Mouse (Mus musculus) small intestine, adult 2 months (tissue): ENCODE measurements at regions not wholly inside any gene's neighbourhood (a gene's known extent, or its start where the extent isn't known, plus 50 kb on each side); places are given as distances from the start of the nearest gene placed in this dataset.

Experiments used
- H3K27ac ChIP-seq: fragments of 200-500 bp; 2 replicates; pipeline ENCODE4 v1.5.1; 2012; ENCODE audit warnings: low read depth, low read length, control low read depth, inconsistent platforms; ENCODE audit not compliant: insufficient read depth
- H3K27me3 ChIP-seq: fragments of 200-500 bp; 2 replicates; pipeline ENCODE4 v1.6.1; 2012; ENCODE audit warnings: mild to moderate bottlenecking, moderate library complexity, low read length, inconsistent platforms; ENCODE audit not compliant: control insufficient read depth, insufficient read depth
- H3K36me3 ChIP-seq: fragments of 200-500 bp; 2 replicates; pipeline ENCODE4 v1.6.1; 2012; ENCODE audit warnings: mild to moderate bottlenecking, low read length, control low read depth, inconsistent platforms; ENCODE audit not compliant: control insufficient read depth, insufficient read depth
- H3K4me1 ChIP-seq: fragments of 200-500 bp; 2 replicates; pipeline ENCODE4 v1.6.1; 2012; ENCODE audit warnings: low read length, inconsistent platforms, mixed read lengths; ENCODE audit not compliant: control insufficient read depth, insufficient read depth, insufficient read length
- H3K4me3 ChIP-seq: fragments of 200-500 bp; 2 replicates; pipeline ENCODE4 v1.5.1; 2012; ENCODE audit warnings: low read depth, mild to moderate bottlenecking, control low read depth, inconsistent platforms, low read length, moderate library complexity
- CTCF ChIP-seq: fragments of 200-500 bp; IDR thresholded peaks from 2 replicates; pipeline ENCODE4 v1.5.1; 2012; ENCODE audit warnings: low read depth, mild to moderate bottlenecking, control low read depth, inconsistent platforms, low read length, moderate library complexity, mixed read lengths; ENCODE audit not compliant: insufficient replicate concordance, insufficient read length; ENCODE audit errors: extremely low read depth
- POLR2A ChIP-seq: fragments of 200-500 bp; IDR thresholded peaks from 2 replicates; pipeline ENCODE4 v1.6.1; 2012; ENCODE audit warnings: low read depth, mild to moderate bottlenecking, control low read depth, inconsistent platforms, low read length, moderate library complexity
- WGBS: fragments of 180-500 bp; shearing (Covaris S2); methylation state at CpG from one replicate; pipeline ENCODE4 v1.1.7; 2018; 5-methylcytosine and 5-hydroxymethylcytosine counted together

DNA sequence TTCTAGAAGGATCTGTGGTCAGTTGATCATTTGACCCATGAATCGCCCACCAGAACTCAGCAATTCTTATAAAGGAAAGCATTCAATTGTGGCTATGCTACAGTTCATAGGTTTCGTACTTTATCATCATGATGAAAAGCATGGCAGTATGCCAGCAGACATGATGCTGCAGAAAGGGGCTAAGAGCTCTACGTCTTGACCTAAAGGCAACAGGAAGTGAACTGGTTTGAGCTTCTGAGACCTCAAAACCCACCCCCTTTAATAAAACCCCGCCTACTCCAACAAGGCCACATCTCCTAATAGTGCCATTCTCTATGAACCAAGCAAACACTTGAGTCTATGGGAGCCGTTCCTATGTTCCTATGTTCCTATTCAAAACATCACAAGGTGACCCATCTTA, 96.6 kb upstream of the Ercc4 start:
- 78% methylated on average over 5 of the region's 5 CpGs for WGBS
- no peak for TF ChIP-seq CTCF
- TF ChIP-seq POLR2A, result no peak
- no peaks in the 10 kb centered on the region for H3K36me3 ChIP-seq
- no peak overlapping the region for H3K4me3 ChIP-seq
- no peaks in the 10 kb centered on the region for H3K4me1 ChIP-seq
- H3K27me3 ChIP-seq, result no peaks in the 10 kb centered on the region
- H3K27ac ChIP-seq, result no peak overlapping the region

DNA sequence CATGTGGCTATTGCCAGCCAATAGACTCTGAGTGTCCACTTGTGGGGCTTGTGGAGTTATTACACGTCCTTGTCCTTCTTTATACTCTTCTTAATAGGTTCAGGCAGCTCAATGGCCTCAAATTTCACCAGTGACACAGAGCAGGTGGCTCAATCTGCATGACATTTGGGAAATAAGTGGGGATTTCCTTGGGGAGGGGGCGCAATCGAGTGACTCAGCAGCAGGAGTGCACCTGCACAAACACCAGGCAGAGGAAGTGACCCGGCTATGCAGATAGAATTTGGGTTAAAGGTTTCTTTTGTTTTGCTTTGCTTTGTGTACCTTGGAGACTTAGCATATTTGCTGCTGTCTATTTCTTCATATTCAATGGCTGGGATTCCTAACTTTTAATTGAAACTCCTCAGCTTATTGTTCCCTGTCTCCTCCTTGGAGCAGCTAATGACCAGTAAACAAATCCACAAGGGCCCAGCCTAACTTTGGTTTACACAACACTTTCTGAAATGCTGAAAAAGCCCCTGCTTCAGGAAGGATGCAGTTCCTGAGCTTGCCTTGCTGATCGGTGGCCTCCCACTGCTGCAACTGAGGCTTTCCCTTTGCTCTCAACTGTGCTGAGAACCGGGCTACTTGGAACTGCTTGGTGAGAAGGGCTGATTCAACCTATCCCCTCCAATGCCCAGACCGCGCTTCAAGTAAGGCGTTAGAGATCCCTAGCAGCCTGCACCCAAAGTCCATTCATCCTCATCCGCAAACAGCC, 95.4 kb upstream of the Ercc4 start:
- H3K4me3 ChIP-seq, result no peak overlapping the region
- TF ChIP-seq POLR2A (no peak), CTCF (no peak)
- H3K27me3 ChIP-seq, result no peaks in the 10 kb centered on the region
- no peak overlapping the region for H3K27ac ChIP-seq
- 40% methylated on average over 10 of the region's 10 CpGs for WGBS
- H3K4me1 ChIP-seq, result no peaks in the 10 kb centered on the region
- no peaks in the 10 kb centered on the region for H3K36me3 ChIP-seq

DNA sequence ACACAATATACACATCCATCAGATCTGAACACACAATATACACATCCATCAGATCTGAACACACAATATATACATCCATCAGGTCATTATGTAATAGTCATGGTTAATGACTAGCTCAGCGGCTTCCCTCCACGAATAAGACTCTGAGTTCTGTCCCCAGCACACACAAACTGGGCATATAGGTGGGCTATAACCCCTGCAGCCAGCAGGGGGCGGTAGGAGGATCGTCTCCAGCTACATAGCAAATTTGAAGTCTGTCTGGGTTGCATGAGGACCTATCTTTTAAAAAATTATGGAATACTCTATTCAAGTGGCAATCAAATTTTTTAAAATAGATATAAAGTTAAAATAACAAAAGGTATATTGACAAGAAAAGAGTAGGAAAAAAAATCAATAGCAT, 86.6 kb upstream of the Ercc4 start:
- Histone ChIP-seq H3K4me3 (no peak overlapping the region), H3K4me1 (no peaks in the 10 kb centered on the region), H3K27ac (no peak overlapping the region), H3K27me3 (no peaks in the 10 kb centered on the region), H3K36me3 (no peaks in the 10 kb centered on the region)
- 29% methylated on average over 4 of the region's 4 CpGs for WGBS
- TF ChIP-seq CTCF (peak; percentile 66; the same call in 1 of the 2 replicates), POLR2A (no peak)

DNA sequence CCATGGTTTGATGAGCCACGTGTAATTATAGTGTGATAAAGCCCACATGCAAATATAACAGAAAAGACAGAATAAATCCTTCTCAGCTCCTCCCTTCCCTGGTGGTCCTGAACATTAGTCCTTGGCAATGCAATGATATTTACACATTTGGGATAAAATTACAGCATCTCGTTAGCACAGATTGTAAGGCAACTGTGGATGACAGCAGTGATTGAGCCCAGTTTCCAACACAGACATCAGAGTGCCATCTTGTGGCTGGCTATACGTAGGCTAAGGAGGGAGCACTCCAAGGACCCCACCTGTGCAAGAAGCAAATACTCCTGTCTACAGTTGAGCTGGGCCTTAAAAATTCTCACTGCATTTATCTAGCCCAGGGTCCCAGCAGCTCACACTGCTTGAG, 84.1 kb upstream of the Ercc4 start:
- WGBS, result 34% methylated on average over 3 of the region's 3 CpGs
- no peaks in the 10 kb centered on the region for H3K36me3 ChIP-seq

DNA sequence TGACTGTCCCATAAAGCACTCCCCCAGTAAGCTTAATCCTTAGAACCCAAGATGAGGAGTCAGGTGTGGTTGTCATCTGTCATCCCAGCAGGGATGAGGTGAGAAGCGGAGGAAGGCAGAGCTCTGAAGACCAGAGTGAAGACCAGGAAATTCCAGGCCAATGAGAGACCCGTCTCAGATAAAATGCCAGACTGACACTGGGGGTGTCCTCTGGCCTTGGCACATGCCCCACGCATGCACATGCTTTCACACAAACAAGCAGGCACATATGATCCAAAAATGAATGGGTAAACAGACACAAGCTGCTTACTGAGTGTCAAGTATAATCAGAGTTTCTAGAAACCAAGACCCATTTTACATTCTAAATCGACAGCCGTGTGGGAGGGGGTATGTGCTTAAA, 75.3 kb upstream of the Ercc4 start:
- Histone ChIP-seq H3K4me1 (no peaks in the 10 kb centered on the region), H3K36me3 (no peaks in the 10 kb centered on the region), H3K27me3 (no peaks in the 10 kb centered on the region), H3K4me3 (no peak overlapping the region), H3K27ac (no peak overlapping the region)
- WGBS, result 77% methylated on average over 5 of the region's 5 CpGs
- TF ChIP-seq POLR2A (no peak), CTCF (no peak)

More for the DNA sequence above, 84.1 kb upstream of the Ercc4 start:
- H3K4me3 ChIP-seq, result no peak overlapping the region
- H3K27ac ChIP-seq, result no peak overlapping the region
- TF ChIP-seq POLR2A, result no peak
- no peak for TF ChIP-seq CTCF
- no peaks in the 10 kb centered on the region for H3K27me3 ChIP-seq
- H3K4me1 ChIP-seq, result no peaks in the 10 kb centered on the region

DNA sequence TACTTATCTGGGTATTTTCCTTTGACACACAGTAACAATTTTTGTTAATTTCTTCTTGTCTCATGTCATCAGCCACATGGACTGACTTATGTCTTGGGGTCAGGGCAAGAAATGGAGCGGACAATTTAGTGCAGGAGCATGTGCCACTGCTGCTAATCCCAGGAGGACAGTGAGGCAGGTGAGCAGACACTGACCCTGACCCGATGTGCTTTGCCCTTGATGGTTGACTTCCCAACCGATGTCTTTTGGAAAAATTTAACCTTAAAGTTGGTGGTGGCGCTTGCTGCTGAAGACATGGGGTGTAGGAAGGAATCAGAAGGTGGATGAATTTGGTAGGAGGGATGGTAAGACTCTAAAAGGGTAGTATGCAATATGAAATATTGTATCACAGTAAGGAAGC, 72.9 kb upstream of the Ercc4 start:
- WGBS, result 92% methylated on average over 4 of the region's 4 CpGs
- no peaks in the 10 kb centered on the region for H3K27me3 ChIP-seq
- no peaks in the 10 kb centered on the region for H3K36me3 ChIP-seq
- no peak overlapping the region for H3K4me3 ChIP-seq
- H3K4me1 ChIP-seq, result no peaks in the 10 kb centered on the region
- TF ChIP-seq POLR2A, result no peak
- no peak for TF ChIP-seq CTCF
- no peak overlapping the region for H3K27ac ChIP-seq

DNA sequence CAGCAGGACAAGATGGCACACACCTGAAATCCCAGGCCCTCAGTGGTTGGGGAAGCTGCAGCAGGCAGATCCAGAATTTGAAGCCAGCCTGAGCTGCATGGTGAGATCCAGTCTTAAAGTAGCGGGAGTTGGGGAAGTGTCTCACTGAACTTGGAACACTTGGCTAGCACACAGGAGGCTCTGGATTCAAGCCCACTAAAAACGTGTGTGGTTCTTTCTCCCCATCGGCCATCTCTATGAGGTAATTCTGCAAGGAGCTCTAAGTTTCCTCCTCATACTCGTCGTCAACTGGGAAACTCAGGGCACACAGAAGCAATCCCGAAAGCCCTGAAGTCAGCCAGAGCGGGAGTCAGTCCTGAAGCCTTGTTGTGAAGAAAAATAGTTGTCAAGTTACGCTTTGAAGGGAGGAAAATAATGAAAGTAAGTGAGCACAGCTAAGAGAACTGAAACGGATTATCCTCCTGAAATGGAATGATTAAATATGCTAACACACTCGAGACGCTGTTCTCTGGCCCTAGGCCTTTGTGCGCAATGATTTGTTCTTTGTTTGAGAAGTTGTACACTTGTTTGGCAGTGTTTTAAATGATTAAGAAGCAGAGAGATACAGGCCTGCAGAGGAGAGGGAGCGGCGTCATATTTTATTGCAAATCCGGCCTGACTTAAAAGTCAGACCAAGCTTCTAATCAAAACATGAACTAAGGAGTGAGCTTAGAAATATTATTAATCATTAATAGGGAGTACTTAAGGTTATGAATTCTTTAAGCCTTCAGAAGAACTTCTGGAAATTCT, 69.0 kb upstream of the Ercc4 start:
- no peaks in the 10 kb centered on the region for H3K4me1 ChIP-seq
- H3K27ac ChIP-seq, result no peak overlapping the region

DNA sequence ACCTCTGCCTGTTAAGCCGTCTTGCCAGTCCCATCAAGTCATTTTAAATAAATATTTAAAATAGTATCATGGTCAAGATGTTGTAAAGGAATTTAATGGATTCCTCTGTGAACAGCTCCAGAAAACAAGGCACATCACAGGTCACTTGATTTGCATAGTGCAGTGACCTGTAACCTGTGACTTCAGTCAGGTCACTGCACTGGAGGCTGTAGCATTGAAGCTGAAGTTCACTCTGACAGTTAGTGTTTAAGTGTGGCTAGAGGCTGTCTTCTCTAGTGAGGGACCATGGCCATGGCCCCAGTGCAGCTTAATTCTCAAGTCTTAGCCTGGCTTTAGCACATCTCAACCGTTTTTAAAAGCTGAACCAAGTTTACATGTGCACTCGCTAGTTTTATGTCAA, 68.1 kb upstream of the Ercc4 start:
- TF ChIP-seq CTCF (no peak), POLR2A (no peak)
- no peaks in the 10 kb centered on the region for H3K27me3 ChIP-seq
- WGBS, result 73% methylated on average over 3 of the region's 3 CpGs
- no peak overlapping the region for H3K27ac ChIP-seq
- no peak overlapping the region for H3K4me3 ChIP-seq
- no peaks in the 10 kb centered on the region for H3K4me1 ChIP-seq
- no peaks in the 10 kb centered on the region for H3K36me3 ChIP-seq

More for the DNA sequence above, 69.0 kb upstream of the Ercc4 start:
- WGBS, result 24% methylated on average over 15 of the region's 15 CpGs
- Histone ChIP-seq H3K36me3 (no peaks in the 10 kb centered on the region), H3K27me3 (no peaks in the 10 kb centered on the region), H3K4me3 (no peak overlapping the region)
- TF ChIP-seq CTCF, result no peak
- TF ChIP-seq POLR2A, result no peak
